Mouse (Mus musculus): ENCODE data around the gene Atxn7l3b. TPM values are rescaled to one million over a fixed set of nuclear protein-coding genes. Genes with fewer than 3 reads are reported as not detected.

The Atxn7l3b gene
- polyA plus RNA-seq, 1 experiment from 2014 or later: 186 TPM

- Histone ChIP-seq H3K27me3 (ENCODE audit: insufficient read depth, low read length) (no peaks in the 10 kb centered on the region), H3K4me2 (replicated peaks; ENCODE audit: low read depth, low read length) (no peak overlapping the region), H3K9ac (replicated peaks; ENCODE audit: low read length) (no peak overlapping the region), H3K4me3 (ENCODE audit: low read length) (no peak overlapping the region), H3K4me1 (ENCODE audit: insufficient read depth, low read length) (peaks cover 5% of the 10 kb centered on the region; the same call in 1 of the 2 replicates), H3K36me3 (ENCODE audit: insufficient read depth, low read length) (no peaks in the 10 kb centered on the region), H3K9me3 (ENCODE audit: low read length) (no peaks in the 10 kb centered on the region), H3K27ac (ENCODE audit: low read length) (no peak overlapping the region)
- ATAC-seq (ENCODE audit: low FRiP score, low TSS enrichment): no peak
- 81% methylated on average over 3 of the region's 3 CpGs for WGBS
These were observed 46.7 kb downstream of the Atxn7l3b start for GRCm38 (mm10) chr10:112882149-112882548.

- no peak for ATAC-seq (ENCODE audit: low FRiP score, low TSS enrichment)
- Histone ChIP-seq H3K27me3 (ENCODE audit: insufficient read depth, low read length) (no peaks in the 10 kb centered on the region), H3K4me2 (replicated peaks; ENCODE audit: low read depth, low read length) (no peak overlapping the region), H3K4me1 (ENCODE audit: insufficient read depth, low read length) (no peaks in the 10 kb centered on the region), H3K27ac (ENCODE audit: low read length) (no peak overlapping the region), H3K9ac (replicated peaks; ENCODE audit: low read length) (no peak overlapping the region), H3K9me3 (ENCODE audit: low read length) (no peaks in the 10 kb centered on the region), H3K4me3 (ENCODE audit: low read length) (no peak overlapping the region), H3K36me3 (ENCODE audit: insufficient read depth, low read length) (no peaks in the 10 kb centered on the region)
- WGBS: 63% methylated on average over 1 of the region's 1 CpGs
These were observed 52.0 kb downstream of the Atxn7l3b start for GRCm38 (mm10) chr10:112876655-112877393.

Data from kidney, embryonic 16.5 days (tissue).